Comparison of ENCODE assay signal across 9 mouse cellular contexts in the genomic region with DNA sequence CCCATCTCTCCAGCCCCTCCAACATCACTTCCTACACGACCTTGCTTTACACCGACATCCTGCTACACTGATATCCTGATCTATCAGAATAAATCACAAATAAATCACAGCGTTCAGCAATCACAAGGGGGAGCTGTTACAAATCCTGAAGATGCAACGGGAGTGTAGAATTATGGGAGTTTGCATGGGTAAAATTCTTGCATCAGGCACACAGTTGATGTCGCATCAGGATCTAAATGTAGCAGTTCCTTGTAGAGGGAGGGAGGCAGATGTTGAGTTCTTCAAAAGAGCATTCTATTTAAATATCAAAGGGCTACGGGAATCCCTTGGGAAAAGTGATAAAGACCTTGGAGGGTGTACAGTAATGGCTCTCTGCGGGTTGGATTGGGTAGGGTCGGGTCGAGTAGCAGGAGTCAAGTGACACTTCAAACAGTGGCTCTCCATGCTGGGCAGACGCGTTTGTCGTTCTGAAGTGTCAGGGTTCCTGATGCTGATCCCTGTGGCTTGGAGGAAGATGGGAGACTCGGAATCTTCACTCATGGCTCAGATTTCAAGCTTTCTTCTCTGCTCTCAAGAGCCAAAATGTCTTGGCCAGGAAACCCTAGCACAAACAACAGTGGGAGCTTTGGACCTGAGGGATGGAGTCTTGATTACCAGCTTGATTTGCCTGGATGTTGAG. TPM values are rescaled to one million over a fixed set of nuclear protein-coding genes. Genes with fewer than 3 reads are reported as not detected.
DNase-seq lines count a peak whose midpoint lies in the region; ATAC-seq and TF ChIP-seq lines count a peak whose summit lies in the region.
"Had no signal": no experiment of that assay in that cellular context is flagged by ENCODE, and none has a peak within 500 bp of the region (broad histone marks: within the 10 kb centered on the region; RNA-seq: fewer than 3 reads in every experiment).

No protein-coding gene starts in this region.

- TF ChIP-seq POLR2A in brain, embryonic 14.5 days (IDR thresholded peaks at IDR 0.05; ENCODE audit: borderline replicate concordance, extremely low read depth, insufficient read depth, insufficient read length, poor library complexity, severe bottlenecking), result no peak

- no peak overlapping the region for H3K9ac ChIP-seq in heart, embryonic 15.5 days
- no peak overlapping the region for H3K9ac ChIP-seq in hindbrain, embryonic 14.5 days

- H3K4me2 ChIP-seq in heart, embryonic 15.5 days, result peak overlapping the region; percentile 45
- H3K4me2 ChIP-seq in hindbrain, embryonic 14.5 days (replicated peaks), result peak overlapping the region; percentile 40

- H3K4me1 ChIP-seq in heart, embryonic 15.5 days (replicated peaks), result peaks cover 9% of the 10 kb centered on the region
- H3K4me1 ChIP-seq in hindbrain, embryonic 14.5 days (replicated peaks; ENCODE audit: control insufficient read depth, insufficient read depth, low read length), result peaks cover 2% of the 10 kb centered on the region; the same call in 1 of the 2 replicates

- H3K36me3 ChIP-seq in heart, embryonic 15.5 days, result no peaks in the 10 kb centered on the region
- H3K36me3 ChIP-seq in hindbrain, embryonic 14.5 days (replicated peaks; ENCODE audit: control insufficient read depth, insufficient read depth), result no peaks in the 10 kb centered on the region

- no peak for DNase-seq in heart, adult 8-10 months (ENCODE audit: low spot score)
- DNase-seq in brain, embryonic 14.5 days (ENCODE audit: low read depth), result peak; percentile 62
- DNase-seq in hindbrain, embryonic 14.5 days (ENCODE audit: low spot score), result peak; percentile 55
- DNase-seq in neural tube, embryonic 10.5 days (ENCODE audit: extremely low spot score, low spot score), result peak; percentile 36
- DNase-seq in right cerebral cortex, postnatal 36 days (ENCODE audit: low spot score in 2 of 2), result no peak
- DNase-seq in left cerebral cortex, adult 18-20 months (ENCODE audit: low spot score in 2 of 2), result no peak
- no peak for DNase-seq in frontal cortex, postnatal 14 days (ENCODE audit: low spot score in 2 of 2)
- DNase-seq: gastrocnemius, adult 2 months had no signal

- H3K27me3 ChIP-seq in heart, embryonic 15.5 days, result peaks cover 54% of the 10 kb centered on the region
- H3K27me3 ChIP-seq in hindbrain, embryonic 14.5 days (ENCODE audit: control insufficient read depth, insufficient read depth, low read length), result no peaks in the 10 kb centered on the region

- peak; percentile 11; the same call in 1 of the 2 replicates for TF ChIP-seq CTCF in brain, embryonic 14.5 days (IDR thresholded peaks at IDR 0.05; ENCODE audit: borderline replicate concordance, extremely low read depth, insufficient read depth, insufficient read length)

- no peak overlapping the region for H3K27ac ChIP-seq in heart, embryonic 15.5 days
- no peak overlapping the region for H3K27ac ChIP-seq in hindbrain, embryonic 14.5 days
- H3K27ac ChIP-seq: gastrocnemius, adult 2 months had no signal

- H3K9me3 ChIP-seq in heart, embryonic 15.5 days (replicated peaks), result no peaks in the 10 kb centered on the region
- no peaks in the 10 kb centered on the region for H3K9me3 ChIP-seq in hindbrain, embryonic 14.5 days (ENCODE audit: control insufficient read depth, low read length)

- H3K4me3 ChIP-seq in heart, embryonic 15.5 days, result peak overlapping the region; percentile 4; the same call in 1 of the 2 replicates
- H3K4me3 ChIP-seq in hindbrain, embryonic 14.5 days (replicated peaks; ENCODE audit: low read length), result no peak overlapping the region
- H3K4me3 ChIP-seq: gastrocnemius, adult 2 months had no signal

- whole genome bisulfite sequencing in heart, embryonic 15.5 days, result 3% methylated on average over 13 of the region's 13 CpGs
- whole genome bisulfite sequencing in hindbrain, embryonic 14.5 days, result 11% methylated on average over 13 of the region's 13 CpGs

- ATAC-seq in heart, embryonic 15.5 days (replicated peaks; ENCODE audit: insufficient number of reproducible peaks, insufficient read depth, low FRiP score, low read depth), result no peak
- ATAC-seq in hindbrain, embryonic 14.5 days (ENCODE audit: low FRiP score), result no peak

RNA-seq across cellular contexts. Expression of gene Bcas1, which starts 16.0 kb away (rescaled TPM):
- 0.82 and 1.0 TPM in 2 replicates for polyA plus RNA-seq in heart, embryonic 15.5 days (2015; fragmentation: Nextera tagmentation; extraction: Ambion mirVana)
- under 1 TPM in 3 of 4 experiments, not detected in 1; 0.11 to 0.22 (median 0.19) TPM for total RNA-seq in heart, adult 8-10 months (2022)
- polyA plus RNA-seq in brain, embryonic 14.5 days (2012; rRNA removed), result 3.7 and 9.4 TPM in 2 replicates
- 15.4 and 16.9 TPM in 2 replicates for polyA plus RNA-seq in hindbrain, embryonic 14.5 days (2014; fragmentation: Nextera tagmentation; extraction: Ambion mirVana)
- 10 to 100 TPM; 46.6 to 47.4 TPM for total RNA-seq in left cerebral cortex, adult 18-20 months (2021)

Comparison
In these comparisons a context has a peak if more than half of its experiments do, and no peak if none do; other contexts are left out.
1. DNase-seq: peak in brain, embryonic 14.5 days (single experiment), hindbrain, embryonic 14.5 days (single experiment) and neural tube, embryonic 10.5 days (single experiment); none in heart, adult 8-10 months (single experiment), right cerebral cortex, postnatal 36 days (0 of 2), left cerebral cortex, adult 18-20 months (0 of 2) and frontal cortex, postnatal 14 days (0 of 2).